Comparison of ENCODE assay signal across 8 mouse cellular contexts in the genomic region with DNA sequence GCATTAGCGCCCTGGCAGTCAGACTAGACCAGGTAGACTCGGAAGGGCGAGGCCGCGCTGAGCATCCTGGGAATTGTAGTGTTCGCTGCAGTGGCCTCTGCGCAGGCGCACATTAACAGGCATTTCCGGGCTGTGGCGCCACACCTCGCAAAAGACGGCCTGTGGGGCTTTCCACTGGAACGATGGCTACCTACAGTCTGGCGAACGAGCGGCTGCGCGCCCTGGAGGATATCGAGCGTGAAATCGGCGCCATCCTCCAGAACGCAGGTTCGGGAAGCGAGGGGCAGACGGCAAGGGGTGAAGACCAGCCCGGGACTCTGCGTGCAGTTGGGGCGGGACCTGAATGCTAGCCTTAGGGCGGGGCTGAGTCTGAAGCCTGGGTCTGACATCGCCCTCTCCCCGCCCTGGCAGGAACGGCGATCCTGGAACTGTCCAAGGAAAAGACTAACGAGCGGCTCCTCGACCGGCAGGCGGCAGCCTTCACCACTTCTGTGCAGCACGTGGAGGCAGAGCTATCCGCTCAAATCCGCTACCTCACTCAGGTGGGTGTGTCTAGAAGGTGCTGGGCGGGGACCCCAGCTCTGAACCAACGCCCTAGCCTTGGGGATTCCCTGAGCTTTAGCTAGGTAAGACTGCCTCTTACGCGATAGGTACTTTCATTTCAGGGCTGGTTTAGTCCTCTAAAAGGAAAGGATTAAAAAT. TPM values are rescaled to one million over a fixed set of nuclear protein-coding genes. Genes with fewer than 3 reads are reported as not detected.
A peak's percentile ranks its signal among the peaks of the same experiment; 100 is the strongest.
DNase-seq lines count a peak whose midpoint lies in the region; ATAC-seq lines count a peak whose summit lies in the region.

Gene Med11, plus strand, starts transcription at position 123 of the 702 bp plus-strand sequence.

- H3K4me1 ChIP-seq in heart, embryonic 14.5 days (ENCODE audit: control insufficient read depth in 2 of 2, insufficient read depth in 2 of 2, low read length in 2 of 2), result peaks cover 3 to 11% of the 10 kb centered on the region in 2 experiments; a peak in 2 of 4 replicates
- H3K4me1 ChIP-seq in liver, embryonic 13.5 days (replicated peaks), result peaks cover 25% of the 10 kb centered on the region
- H3K4me1 ChIP-seq in stomach, embryonic 16.5 days (ENCODE audit: control insufficient read depth, insufficient read depth, low read length), result peaks cover 9% of the 10 kb centered on the region

- peak within 1 kb of the TSS; percentile 72 to 79 for H3K4me3 ChIP-seq in heart, embryonic 14.5 days (ENCODE audit: control insufficient read depth in 1 of 2, insufficient read depth in 1 of 2, low read depth in 1 of 2, low read length in 2 of 2)
- H3K4me3 ChIP-seq in liver, embryonic 13.5 days (replicated peaks), result peak within 1 kb of the TSS; percentile 69
- H3K4me3 ChIP-seq in stomach, embryonic 16.5 days (replicated peaks; ENCODE audit: low read length), result peak within 1 kb of the TSS; percentile 65

- peak; percentile 96 for ATAC-seq in CD4-positive, CD25-positive, alpha-beta regulatory T cell, adult 4 months
- peak; percentile 99 for ATAC-seq in heart, embryonic 14.5 days (ENCODE audit: insufficient number of reproducible peaks, insufficient read depth, low FRiP score, low read depth)
- ATAC-seq in liver, embryonic 13.5 days (ENCODE audit: low read depth), result peak; percentile 96
- ATAC-seq in stomach, embryonic 16.5 days (ENCODE audit: insufficient read depth, low FRiP score), result peak; percentile 99

- peak within 1 kb of the TSS; percentile 83 for H3K4me2 ChIP-seq in heart, embryonic 14.5 days (ENCODE audit: low read length)
- peak within 1 kb of the TSS; percentile 84 for H3K4me2 ChIP-seq in liver, embryonic 13.5 days
- H3K4me2 ChIP-seq in stomach, embryonic 16.5 days (ENCODE audit: low read depth, low read length), result peak within 1 kb of the TSS; percentile 59

- WGBS in heart, embryonic 14.5 days, result under 1% methylated on average over 46 of the region's 46 CpGs
- under 1% methylated on average over 46 of the region's 46 CpGs for WGBS in liver, embryonic 13.5 days (ENCODE audit: insufficient replicate concordance)
- WGBS in stomach, embryonic 16.5 days, result 0% methylated on average over 46 of the region's 46 CpGs

- H3K36me3 ChIP-seq in heart, embryonic 14.5 days (ENCODE audit: control insufficient read depth, insufficient read depth, low read length), result peaks cover 20% of the 10 kb centered on the region
- H3K36me3 ChIP-seq in liver, embryonic 13.5 days, result peaks cover 4% of the 10 kb centered on the region
- no peaks in the 10 kb centered on the region; the same call in 1 of the 2 replicates for H3K36me3 ChIP-seq in stomach, embryonic 16.5 days (ENCODE audit: control insufficient read depth, insufficient read depth, low read length)

- no peaks in the 10 kb centered on the region for H3K27me3 ChIP-seq in heart, embryonic 14.5 days (ENCODE audit: control insufficient read depth, insufficient read depth, low read length)
- no peaks in the 10 kb centered on the region for H3K27me3 ChIP-seq in liver, embryonic 13.5 days
- H3K27me3 ChIP-seq in stomach, embryonic 16.5 days (ENCODE audit: control insufficient read depth, insufficient read depth, low read length), result no peaks in the 10 kb centered on the region

- peak within 1 kb of the TSS; percentile 96 to 97 for H3K27ac ChIP-seq in heart, embryonic 14.5 days (replicated peaks in 1 of 2; ENCODE audit: control insufficient read depth in 1 of 2, insufficient read depth in 1 of 2, low read depth in 2 of 2, low read length in 2 of 2)
- peak within 1 kb of the TSS; percentile 87 for H3K27ac ChIP-seq in liver, embryonic 13.5 days
- peak within 1 kb of the TSS; percentile 99 for H3K27ac ChIP-seq in stomach, embryonic 16.5 days (ENCODE audit: low read length)

- peak; percentile 90 for DNase-seq in c-Kit-negative CD71-positive TER-119-positive erythroid progenitor cells, embryonic 14.5 days (ENCODE audit: low read depth, low spot score)
- DNase-seq in fibroblast of lung, adult 2 months (ENCODE audit: low read depth), result peak; percentile 97
- DNase-seq in kidney, postnatal 14 days, result peak; percentile 98
- peak; percentile 96 for DNase-seq in liver, embryonic 13.5 days
- peak; percentile 95 for DNase-seq in neural tube, embryonic 10.5 days (ENCODE audit: extremely low spot score, low spot score)

- H3K9me3 ChIP-seq in heart, embryonic 14.5 days (ENCODE audit: control insufficient read depth, low read length), result no peaks in the 10 kb centered on the region
- no peaks in the 10 kb centered on the region for H3K9me3 ChIP-seq in liver, embryonic 13.5 days (replicated peaks)
- no peaks in the 10 kb centered on the region for H3K9me3 ChIP-seq in stomach, embryonic 16.5 days (replicated peaks; ENCODE audit: control insufficient read depth, low read length)

- peak within 1 kb of the TSS; percentile 88 for H3K9ac ChIP-seq in heart, embryonic 14.5 days (ENCODE audit: low read length)
- peak within 1 kb of the TSS; percentile 77 for H3K9ac ChIP-seq in liver, embryonic 13.5 days
- peak within 1 kb of the TSS; percentile 85 for H3K9ac ChIP-seq in stomach, embryonic 16.5 days (ENCODE audit: low read length)

RNA-seq across cellular contexts. Expression of gene Med11, which starts in this region (rescaled TPM):
- 10 to 100 TPM; 84.3 to 85.7 TPM for polyA plus RNA-seq in CD4-positive, CD25-positive, alpha-beta regulatory T cell, adult 4 months (2017; shearing (Covaris generic))
- polyA plus RNA-seq in heart, embryonic 14.5 days (2014; fragmentation: Nextera tagmentation; extraction: Ambion mirVana), result 25.1 and 26.8 TPM in 2 replicates
- 17.2 and 19.1 TPM in 2 replicates for polyA plus RNA-seq in liver, embryonic 13.5 days (2015; fragmentation: Nextera tagmentation; extraction: Ambion mirVana)
- 37.4 and 37.9 TPM in 2 replicates for polyA plus RNA-seq in stomach, embryonic 16.5 days (2015; fragmentation: Nextera tagmentation; extraction: Ambion mirVana)

Comparison
In these comparisons a context has a peak if more than half of its experiments do, and no peak if none do; other contexts are left out.
1. Peak in every context shown above with its lines: DNase-seq, ATAC-seq, H3K4me3 ChIP-seq and H3K27ac ChIP-seq.